Mouse (Mus musculus) CH12.LX (cell line): ENCODE measurements around the gene Olfr968. TPM values are rescaled to one million over a fixed set of nuclear protein-coding genes. Genes with fewer than 3 reads are reported as not detected.

Source experiments
- DNase-seq: peaks from one replicate; pipeline ENCODE4 v3.0.0-alpha.2; 2013; ENCODE audit errors: extremely low read depth
- H3K27ac ChIP-seq: 2 replicates; pipeline ENCODE4 v1.5.1; 2012; ENCODE audit warnings: low read depth, mild to moderate bottlenecking, control low read depth, moderate library complexity; ENCODE audit not compliant: insufficient read depth
- H3K27me3 ChIP-seq: replicated peaks from 2 replicates; pipeline ENCODE3; 2012; ENCODE audit warnings: inconsistent platforms
- H3K36me3 ChIP-seq, 2 experiments: replicated peaks in 1 of 2; 2 replicates each; pipeline versions ENCODE3 to v1.6.1; 2012; ENCODE audit warnings: inconsistent platforms in 1 of 2, low read length in 1 of 2, mild to moderate bottlenecking in 1 of 2, mixed read lengths in 1 of 2, moderate library complexity in 1 of 2; ENCODE audit not compliant: control insufficient read depth in 1 of 2, insufficient read depth in 1 of 2
- H3K4me1 ChIP-seq, 2 experiments: 2 replicates each; pipeline ENCODE4 v1.6.1; 2012; ENCODE audit warnings: inconsistent platforms in 1 of 2, moderate library complexity in 1 of 2; ENCODE audit not compliant: insufficient read depth in 2 of 2, control insufficient read depth in 1 of 2
- H3K4me2 ChIP-seq: 2 replicates; pipeline ENCODE4 v1.6.1; 2012; ENCODE audit warnings: low read depth, mild to moderate bottlenecking, control low read depth; ENCODE audit not compliant: poor library complexity, insufficient read depth, severe bottlenecking
- H3K4me3 ChIP-seq, 3 experiments: fragments of 150-350 bp in 1 of 3; sonication (generic) in 1 of 3; replicated peaks in 1 of 3; 2 replicates each; pipeline versions ENCODE3 to v1.5.1; 2011 to 2012; ENCODE audit warnings: low read depth in 2 of 3, low read length in 2 of 3, mild to moderate bottlenecking in 2 of 3, moderate library complexity in 2 of 3, control low read depth in 1 of 3, improper control_type of control experiment in 1 of 3, inconsistent platforms in 1 of 3, mixed read lengths in 1 of 3; ENCODE audit not compliant: poor library complexity in 1 of 3
- H3K79me2 ChIP-seq: replicated peaks from 2 replicates; pipeline ENCODE4 v1.6.1; 2012; ENCODE audit warnings: mild to moderate bottlenecking, moderate library complexity; ENCODE audit not compliant: control insufficient read depth, poor library complexity, insufficient read depth, severe bottlenecking; ENCODE audit errors: extremely low read depth
- H3K9ac ChIP-seq: 2 replicates; pipeline ENCODE4 v1.6.1; 2012; ENCODE audit warnings: low read depth, mild to moderate bottlenecking, control low read depth, moderate library complexity; ENCODE audit not compliant: insufficient read depth
- H3K9me3 ChIP-seq: replicated peaks from 2 replicates; pipeline ENCODE3; 2012; ENCODE audit warnings: low read length, inconsistent platforms, mixed read lengths
- CHD1 ChIP-seq: IDR thresholded peaks from 2 replicates; pipeline ENCODE4 v1.6.1; 2012; ENCODE audit warnings: low read depth, low read length, improper control_type of control experiment, inconsistent platforms
- CHD2 ChIP-seq: IDR thresholded peaks from 2 replicates; pipeline ENCODE4 v1.6.1; 2011; ENCODE audit warnings: low read length, improper control_type of control experiment
- CTCF ChIP-seq, 2 experiments: IDR thresholded peaks in 1 of 2; conservative IDR thresholded peaks in 1 of 2; 2 replicates each; pipeline ENCODE4 v1.5.1; 2011 to 2012; ENCODE audit warnings: low read depth in 2 of 2, low read length in 2 of 2, improper control_type of control experiment in 1 of 2, inconsistent platforms in 1 of 2, mild to moderate bottlenecking in 1 of 2, moderate library complexity in 1 of 2
- ELF1 ChIP-seq: IDR thresholded peaks from 2 replicates; pipeline ENCODE4 v1.6.1; 2014; ENCODE audit warnings: low read depth, mild to moderate bottlenecking, inconsistent platforms, low read length, improper control_type of control experiment
- EP300 ChIP-seq: IDR thresholded peaks from 2 replicates; pipeline ENCODE4 v1.6.1; 2011; ENCODE audit warnings: low read length, improper control_type of control experiment
- ETS1 ChIP-seq: conservative IDR thresholded peaks from 2 replicates; pipeline ENCODE4 v1.6.1; 2012; ENCODE audit warnings: low read depth, mild to moderate bottlenecking, inconsistent platforms, low read length, improper control_type of control experiment, moderate library complexity
- HCFC1 ChIP-seq: IDR thresholded peaks from 2 replicates; pipeline ENCODE4 v1.6.1; 2012; ENCODE audit warnings: low read depth, mild to moderate bottlenecking, inconsistent platforms, low read length, improper control_type of control experiment
- IRF4 ChIP-seq: IDR thresholded peaks from 2 replicates; pipeline ENCODE4 v1.6.1; 2014; ENCODE audit warnings: low read depth, mild to moderate bottlenecking, inconsistent platforms, low read length, improper control_type of control experiment
- KAT2A ChIP-seq: IDR thresholded peaks from 2 replicates; pipeline ENCODE4 v1.6.1; 2012; ENCODE audit warnings: low read length, improper control_type of control experiment, inconsistent platforms; ENCODE audit not compliant: insufficient replicate concordance
- MAFK ChIP-seq: IDR thresholded peaks from 2 replicates; pipeline ENCODE4 v1.6.1; 2011; ENCODE audit warnings: low read length, improper control_type of control experiment; ENCODE audit not compliant: insufficient replicate concordance
- MAX ChIP-seq: IDR thresholded peaks from 2 replicates; pipeline ENCODE4 v1.6.1; 2011; ENCODE audit warnings: low read length, improper control_type of control experiment
- MAZ ChIP-seq: IDR thresholded peaks from 2 replicates; pipeline ENCODE4 v1.6.1; 2012; ENCODE audit warnings: low read depth, mild to moderate bottlenecking, inconsistent platforms, low read length, improper control_type of control experiment, moderate library complexity
- MEF2A ChIP-seq: IDR thresholded peaks from 2 replicates; pipeline ENCODE4 v1.6.1; 2014; ENCODE audit warnings: low read depth, mild to moderate bottlenecking, inconsistent platforms, low read length, improper control_type of control experiment, borderline replicate concordance
- MXI1 ChIP-seq: IDR thresholded peaks from 2 replicates; pipeline ENCODE4 v1.6.1; 2011; ENCODE audit warnings: mild to moderate bottlenecking, low read depth, low read length, improper control_type of control experiment
- MYC ChIP-seq: IDR thresholded peaks from 2 replicates; pipeline ENCODE4 v1.6.1; 2011; ENCODE audit warnings: low read depth, mild to moderate bottlenecking, improper control_type of control experiment, low read length
- NRF1 ChIP-seq: IDR thresholded peaks from 2 replicates; pipeline ENCODE4 v1.6.1; 2014; ENCODE audit warnings: low read depth, mild to moderate bottlenecking, inconsistent platforms, low read length, improper control_type of control experiment, moderate library complexity
- PAX5 ChIP-seq: IDR thresholded peaks from 2 replicates; pipeline ENCODE4 v1.6.1; 2012; ENCODE audit warnings: low read length, inconsistent platforms, mixed read lengths
- POLR2A ChIP-seq: IDR thresholded peaks from 2 replicates; pipeline ENCODE4 v1.6.1; 2011; ENCODE audit warnings: low read depth, mild to moderate bottlenecking, improper control_type of control experiment, low read length
- RAD21 ChIP-seq: IDR thresholded peaks from 2 replicates; pipeline ENCODE4 v1.6.1; 2011; ENCODE audit warnings: low read depth, mild to moderate bottlenecking, low read length, improper control_type of control experiment, moderate library complexity
- RCOR1 ChIP-seq: conservative IDR thresholded peaks from 2 replicates; pipeline ENCODE4 v1.6.1; 2012; ENCODE audit warnings: low read depth, mild to moderate bottlenecking, inconsistent platforms, low read length, improper control_type of control experiment
- SIN3A ChIP-seq: IDR thresholded peaks from 2 replicates; pipeline ENCODE4 v1.6.1; 2012; ENCODE audit warnings: low read length, improper control_type of control experiment, inconsistent platforms
- TCF12 ChIP-seq: IDR thresholded peaks from 2 replicates; pipeline ENCODE4 v1.6.1; 2014; ENCODE audit warnings: low read depth, mild to moderate bottlenecking, inconsistent platforms, low read length, improper control_type of control experiment
- USF2 ChIP-seq: conservative IDR thresholded peaks from 2 replicates; pipeline ENCODE4 v1.6.1; 2011; ENCODE audit warnings: low read depth, low read length, improper control_type of control experiment
- ZKSCAN1 ChIP-seq: IDR thresholded peaks from 2 replicates; pipeline ENCODE4 v1.6.1; 2012; ENCODE audit warnings: low read depth, inconsistent platforms, low read length, improper control_type of control experiment, borderline replicate concordance
- ZNF384 ChIP-seq: IDR thresholded peaks from 2 replicates; pipeline ENCODE4 v1.6.1; 2012; ENCODE audit warnings: low read depth, low read length, improper control_type of control experiment, inconsistent platforms
- dilution Hi-C: fragments of 300-500 bp; cut with MboI; formaldehyde crosslinking; loops from 2 replicates; pipeline ENCODE4 v1.14.3; 2020; ENCODE audit warnings: low sequenced_read_pairs; ENCODE audit not compliant: extremely low pct_unique_long_range_greater_than_20kb, extremely low pct_ligation_motif_present
- in situ Hi-C: fragments of 300-500 bp; cut with MboI; formaldehyde crosslinking; loops from 3 replicates; pipeline ENCODE4 v1.14.3; 2019; ENCODE audit warnings: low sequenced_read_pairs, low pct_ligation_motif_present, low pct_unique_long_range_greater_than_20kb, mixed read lengths
- polyA plus RNA-seq: library from polyadenylated mRNA; unstranded; fragments of >175 nt; gene quantifications from 2 replicates; pipeline ENCODE4 v1.2.1, GENCODE M21; 2012; ENCODE audit warnings: low read depth; ENCODE audit not compliant: insufficient read length
- total RNA-seq, 2 experiments: library from RNA; depleted of rRNA; stranded (reverse); fragments of 300-350 nt in 1 of 2; fragments of >200 nt in 1 of 2; gene quantifications; 2 replicates each; pipeline ENCODE4 v1.2.3; 2012 to 2014

Olfr968 gene
- total and polyA plus RNA-seq, 3 experiments = not detected

DNA sequence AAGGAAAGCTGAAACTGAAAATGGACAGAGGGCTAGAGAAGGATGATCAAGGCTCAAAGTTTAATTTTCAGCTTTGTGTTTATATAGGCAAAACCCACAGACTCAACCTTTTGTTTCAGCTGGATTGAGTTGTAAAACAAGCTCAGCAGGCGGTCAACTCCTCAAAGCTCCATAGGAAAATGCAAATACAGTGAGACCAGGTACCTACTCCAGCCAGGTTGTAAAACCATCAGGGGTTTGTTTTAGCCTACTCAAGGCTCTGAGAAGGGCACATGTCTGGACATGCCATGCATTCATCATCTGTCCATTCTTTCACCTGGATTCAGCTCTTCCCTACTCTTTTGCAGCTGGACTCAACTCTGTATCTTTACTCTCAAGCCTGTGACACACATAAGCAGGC lies 42.3 kb downstream of the Olfr968 start:
- Histone ChIP-seq H3K36me3 (no peaks in the 10 kb centered on the region), H3K27ac (no peak overlapping the region), H3K9me3 (no peaks in the 10 kb centered on the region), H3K4me2 (no peak overlapping the region), H3K79me2 (no peaks in the 10 kb centered on the region)
- dilution Hi-C loops = no loop called here
- TF ChIP-seq RCOR1 (no peak), CHD1 (no peak), MAFK (no peak), MAX (no peak), POLR2A (no peak), TCF12 (no peak), IRF4 (no peak), SIN3A (no peak), ETS1 (no peak), HCFC1 (no peak), USF2 (no peak), MEF2A (no peak), CTCF (conservative IDR thresholded peaks at IDR 0.05 in 1 of 2, IDR thresholded peaks at IDR 0.05 in 1 of 2; ENCODE audit: low read depth in 2 of 2, low read length in 2 of 2) (no peak), ZNF384 (no peak), KAT2A (no peak)
- TF ChIP-seq, all 38 proteins: peak for 0
- H3K4me3 ChIP-seq = no peak overlapping the region
- in situ Hi-C loops = no loop called here
- H3K27me3 ChIP-seq = no peaks in the 10 kb centered on the region
- no peak for DNase-seq
- H3K4me1 ChIP-seq = no peaks in the 10 kb centered on the region
- H3K9ac ChIP-seq = no peak overlapping the region

DNA sequence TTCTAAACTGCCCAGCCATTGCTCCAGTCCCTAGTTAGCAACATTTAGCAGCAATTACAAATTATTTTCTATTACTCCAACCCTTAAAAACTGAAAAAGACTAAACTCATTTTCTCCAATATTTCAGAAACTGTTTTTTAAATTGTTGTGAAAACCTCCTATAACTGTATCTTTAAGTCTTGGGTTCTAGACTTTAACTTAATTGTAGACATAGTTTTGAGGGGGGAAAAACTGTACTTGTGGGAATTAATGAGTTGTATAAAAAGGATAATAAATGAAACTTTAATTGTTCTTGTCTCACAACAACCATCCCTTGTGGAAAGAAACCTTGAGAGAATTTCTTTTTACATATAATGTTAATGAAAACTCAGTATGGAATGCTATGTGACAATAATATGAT lies 52.4 kb downstream of the Olfr968 start, which contains the start of gene Olfr150:
Gene Olfr150, plus strand, starts transcription at position 301 of the 400 bp plus-strand sequence.
- no peak within 1 kb of the TSS for H3K9ac ChIP-seq
- no peaks in the 10 kb centered on the region for H3K9me3 ChIP-seq
- DNase-seq = no peak
- in situ Hi-C loops = no loop called here
- no peak for TF ChIP-seq CHD2
- no peak for TF ChIP-seq RAD21
- no peak for TF ChIP-seq ZNF384
- no peak for TF ChIP-seq MYC
- TF ChIP-seq ELF1 = no peak
- no peak for TF ChIP-seq ZKSCAN1
- no peak for TF ChIP-seq NRF1
- no peak for TF ChIP-seq EP300
- no peak for TF ChIP-seq MXI1
- no peak for TF ChIP-seq POLR2A
- TF ChIP-seq MAFK = no peak
- TF ChIP-seq MAZ = no peak
- no peak for TF ChIP-seq PAX5
- TF ChIP-seq, all 38 proteins: peak for 0
- dilution Hi-C loops = no loop called here
- Histone ChIP-seq H3K27me3 (no peaks in the 10 kb centered on the region), H3K79me2 (no peaks in the 10 kb centered on the region), H3K4me2 (no peak within 1 kb of the TSS), H3K4me3 (no peak within 1 kb of the TSS), H3K36me3 (no peaks in the 10 kb centered on the region), H3K27ac (no peak within 1 kb of the TSS), H3K4me1 (no peaks in the 10 kb centered on the region)
